Comparison of ENCODE assay signal across 19 mouse cellular contexts in genomic region chr1:161365006-161365405, GRCm38 (mm10). TPM values are rescaled to one million over a fixed set of nuclear protein-coding genes. Genes with fewer than 3 reads are reported as not detected.
"Had no signal": no experiment of that assay in that cellular context is flagged by ENCODE, and none has a peak within 500 bp of the region (broad histone marks: within the 10 kb centered on the region; RNA-seq: fewer than 3 reads in every experiment).

No protein-coding gene starts in this region.

- DNase-seq: lung, adult 18-20 months; lung, postnatal 4 days; midbrain, embryonic 14.5 days; retina, postnatal 1 day; right cerebral cortex, adult 18-20 months; thymus, adult 2 months; thymus, postnatal 25 days had no signal

- H3K9me3 ChIP-seq: lung, embryonic 15.5 days; midbrain, embryonic 10.5 days; midbrain, embryonic 12.5 days; neural tube, embryonic 13.5 days; neural tube, embryonic 15.5 days; stomach, embryonic 15.5 days had no signal

- H3K4me2 ChIP-seq: lung, embryonic 15.5 days; midbrain, embryonic 12.5 days; neural tube, embryonic 13.5 days; neural tube, embryonic 15.5 days; stomach, embryonic 15.5 days had no signal

- H3K27me3 ChIP-seq: lung, embryonic 15.5 days; midbrain, embryonic 12.5 days; neural tube, embryonic 13.5 days; neural tube, embryonic 15.5 days; stomach, embryonic 15.5 days had no signal

- H3K27ac ChIP-seq: liver, embryonic 14.5 days; lung, embryonic 15.5 days; midbrain, embryonic 10.5 days; midbrain, embryonic 12.5 days; neural tube, embryonic 13.5 days; neural tube, embryonic 15.5 days; stomach, embryonic 15.5 days; stomach, postnatal 0 days had no signal

- ATAC-seq: midbrain, embryonic 16.5 days had no signal

- H3K4me1 ChIP-seq: lung, embryonic 15.5 days; midbrain, embryonic 10.5 days; midbrain, embryonic 12.5 days; neural tube, embryonic 13.5 days; neural tube, embryonic 15.5 days; stomach, embryonic 15.5 days had no signal

- H3K9ac ChIP-seq: liver, embryonic 14.5 days; lung, embryonic 15.5 days; midbrain, embryonic 12.5 days; neural tube, embryonic 13.5 days; neural tube, embryonic 15.5 days; stomach, embryonic 15.5 days had no signal

- H3K36me3 ChIP-seq: lung, embryonic 15.5 days; midbrain, embryonic 10.5 days; midbrain, embryonic 12.5 days; neural tube, embryonic 13.5 days; neural tube, embryonic 15.5 days; stomach, embryonic 15.5 days had no signal

- H3K4me3 ChIP-seq: lung, embryonic 15.5 days; midbrain, embryonic 10.5 days; midbrain, embryonic 12.5 days; myocyte; neural tube, embryonic 13.5 days; neural tube, embryonic 15.5 days; stomach, embryonic 15.5 days had no signal

RNA-seq across cellular contexts. Expression of gene Tnfsf4, which starts 30.2 kb away (rescaled TPM):
- polyA plus RNA-seq: liver, embryonic 14.5 days; lung, embryonic 15.5 days; midbrain, embryonic 14.5 days; midbrain, embryonic 16.5 days; myocyte; neural tube, embryonic 11.5 days; neural tube, embryonic 13.5 days; neural tube, embryonic 15.5 days; testis, adult 2 months had no signal
